Mouse (Mus musculus): ENCODE measurements around the gene Snx14. TPM values are rescaled to one million over a fixed set of nuclear protein-coding genes. Genes with fewer than 3 reads are reported as not detected.
A peak's percentile ranks its signal among the peaks of the same experiment; 100 is the strongest.

The Snx14 gene
- total and polyA plus RNA-seq, 3 experiments = 11.1 to 83.1 (median 16.9) TPM

- Histone ChIP-seq H3K79me2 (ENCODE audit: control insufficient read depth, insufficient read depth, low read length, poor library complexity) (no peaks in the 10 kb centered on the region), H3K9ac (ENCODE audit: control insufficient read depth, low read depth, low read length, poor library complexity, severe bottlenecking) (no peak overlapping the region), H3K36me3 (ENCODE audit: control insufficient read depth in 1 of 2, insufficient read depth in 2 of 2, low read length in 2 of 2) (peaks cover 0 to 7% of the 10 kb centered on the region in 2 experiments; a peak in 3 of 4 replicates), H3K4me1 (ENCODE audit: control insufficient read depth in 1 of 2, insufficient read depth in 2 of 2, low read length in 2 of 2) (peaks cover 3 to 5% of the 10 kb centered on the region in 2 experiments; a peak in 1 of 4 replicates), H3K4me3 (ENCODE audit: control insufficient read depth in 1 of 2, insufficient read depth in 1 of 2, low read depth in 2 of 2, low read length in 2 of 2) (no peak overlapping the region), H3K9me3 (replicated peaks; ENCODE audit: insufficient read depth, low read length) (no peaks in the 10 kb centered on the region), H3K27me3 (ENCODE audit: control insufficient read depth in 1 of 2, insufficient read depth in 2 of 2, low read length in 2 of 2) (no peaks in the 10 kb centered on the region), H3K27ac (ENCODE audit: control insufficient read depth, low read depth, low read length) (no peak overlapping the region)
- DNase-seq (ENCODE audit: low read depth, low spot score) = no peak
- no peak for TF ChIP-seq CHD2 (IDR thresholded peaks at IDR 0.05; ENCODE audit: low read length)
- peak; percentile 52; the same call in 1 of the 2 replicates for TF ChIP-seq MAFK (IDR thresholded peaks at IDR 0.05; ENCODE audit: borderline replicate concordance, low read depth, low read length)
- TF ChIP-seq CHD1 (IDR thresholded peaks at IDR 0.05; ENCODE audit: low read depth, low read length) = no peak
Observed at GRCm38 (mm10) chr9:88409978-88410377, 28.8 kb downstream of the Snx14 start.

- no peaks in the 10 kb centered on the region for H3K9me3 ChIP-seq (replicated peaks; ENCODE audit: insufficient read depth, low read length)
- no peak overlapping the region for H3K9ac ChIP-seq (ENCODE audit: control insufficient read depth, low read depth, low read length, poor library complexity, severe bottlenecking)
- no peak for TF ChIP-seq MXI1 (IDR thresholded peaks at IDR 0.05; ENCODE audit: low read depth, low read length)
- no peak for TF ChIP-seq RCOR1 (IDR thresholded peaks at IDR 0.05; ENCODE audit: low read depth, low read length)
- TF ChIP-seq USF1 (IDR thresholded peaks at IDR 0.05; ENCODE audit: low read depth, low read length) = no peak
- no peak for TF ChIP-seq USF2 (IDR thresholded peaks at IDR 0.05; ENCODE audit: borderline replicate concordance in 1 of 2, insufficient read depth in 1 of 2, low read depth in 1 of 2, low read length in 2 of 2)
- no peak for TF ChIP-seq POLR2A (IDR thresholded peaks at IDR 0.05; ENCODE audit: control insufficient read depth in 1 of 2, insufficient read depth in 1 of 2, low read depth in 1 of 2, low read length in 2 of 2, poor library complexity in 1 of 2)
- no peak for TF ChIP-seq POLR2AphosphoS5 (IDR thresholded peaks at IDR 0.05; ENCODE audit: borderline replicate concordance, low read depth, low read length)
- TF ChIP-seq TCF12 (IDR thresholded peaks at IDR 0.05; ENCODE audit: low read depth, low read length) = no peak
- TF ChIP-seq NRF1 (IDR thresholded peaks at IDR 0.05; ENCODE audit: insufficient read depth, low read depth, low read length, poor library complexity, severe bottlenecking) = no peak
- TF ChIP-seq SIN3A (IDR thresholded peaks at IDR 0.05; ENCODE audit: low read length) = no peak
- no peaks in the 10 kb centered on the region for H3K27me3 ChIP-seq (ENCODE audit: control insufficient read depth in 1 of 2, insufficient read depth in 2 of 2, low read length in 2 of 2)
- no peak for DNase-seq (ENCODE audit: low read depth, low spot score)
- H3K79me2 ChIP-seq (ENCODE audit: control insufficient read depth, insufficient read depth, low read length, poor library complexity) = no peaks in the 10 kb centered on the region
- H3K4me3 ChIP-seq (ENCODE audit: control insufficient read depth in 1 of 2, insufficient read depth in 1 of 2, low read depth in 2 of 2, low read length in 2 of 2) = no peak overlapping the region
- H3K27ac ChIP-seq (ENCODE audit: control insufficient read depth, low read depth, low read length) = no peak overlapping the region
- peaks cover 7 to 8% of the 10 kb centered on the region in 2 experiments for H3K36me3 ChIP-seq (ENCODE audit: control insufficient read depth in 1 of 2, insufficient read depth in 2 of 2, low read length in 2 of 2)
- peaks cover 3 to 5% of the 10 kb centered on the region in 2 experiments; a peak in 1 of 4 replicates for H3K4me1 ChIP-seq (ENCODE audit: control insufficient read depth in 1 of 2, insufficient read depth in 2 of 2, low read length in 2 of 2)
Observed at GRCm38 (mm10) chr9:88404515-88404914, 34.2 kb downstream of the Snx14 start.

DNA sequence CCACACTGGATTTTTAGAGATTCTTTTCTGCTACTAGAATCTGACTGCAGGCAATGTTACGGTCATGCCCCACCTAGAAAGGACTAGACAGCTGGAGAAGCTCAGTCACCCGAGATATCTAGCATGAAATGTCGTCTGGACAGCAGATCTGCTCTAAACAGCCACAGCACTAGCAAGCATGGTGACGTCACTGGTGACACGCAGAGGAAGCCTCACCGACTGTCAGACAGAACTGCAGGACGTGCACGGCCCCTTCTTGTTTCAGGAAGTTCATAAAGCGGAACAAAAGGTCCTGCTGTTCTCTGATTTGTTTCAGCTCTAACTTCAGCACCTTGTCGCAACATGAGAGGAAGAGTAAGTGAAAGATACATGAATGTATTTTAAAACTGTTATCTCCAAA is 34.7 kb downstream of the Snx14 start:
- H3K27me3 ChIP-seq (ENCODE audit: control insufficient read depth in 1 of 2, insufficient read depth in 2 of 2, low read length in 2 of 2) = no peaks in the 10 kb centered on the region
- H3K79me2 ChIP-seq (ENCODE audit: control insufficient read depth, insufficient read depth, low read length, poor library complexity) = no peaks in the 10 kb centered on the region
- H3K27ac ChIP-seq (ENCODE audit: control insufficient read depth, low read depth, low read length) = no peak overlapping the region
- H3K9ac ChIP-seq (ENCODE audit: control insufficient read depth, low read depth, low read length, poor library complexity, severe bottlenecking) = no peak overlapping the region
- peaks cover 3 to 5% of the 10 kb centered on the region in 2 experiments; a peak in 1 of 4 replicates for H3K4me1 ChIP-seq (ENCODE audit: control insufficient read depth in 1 of 2, insufficient read depth in 2 of 2, low read length in 2 of 2)
- peak; percentile 48 for DNase-seq (ENCODE audit: low read depth, low spot score)
- H3K36me3 ChIP-seq (ENCODE audit: control insufficient read depth in 1 of 2, insufficient read depth in 2 of 2, low read length in 2 of 2) = peaks cover 7 to 8% of the 10 kb centered on the region in 2 experiments
- TF ChIP-seq USF1 (IDR thresholded peaks at IDR 0.05; ENCODE audit: low read depth, low read length) = no peak
- no peak for TF ChIP-seq GABPA (IDR thresholded peaks at IDR 0.05; ENCODE audit: low read depth, low read length)
- no peak for TF ChIP-seq SMC3 (IDR thresholded peaks at IDR 0.05; ENCODE audit: low read depth, low read length)
- no peak for TF ChIP-seq NRF1 (IDR thresholded peaks at IDR 0.05; ENCODE audit: insufficient read depth, low read depth, low read length, poor library complexity, severe bottlenecking)
- TF ChIP-seq ZC3H11A (IDR thresholded peaks at IDR 0.05; ENCODE audit: low read depth, low read length) = no peak
- no peak for TF ChIP-seq BHLHE40 (IDR thresholded peaks at IDR 0.05; ENCODE audit: borderline replicate concordance, low read depth, low read length)
- no peak for TF ChIP-seq MAFK (IDR thresholded peaks at IDR 0.05; ENCODE audit: borderline replicate concordance, low read depth, low read length)
- no peak for TF ChIP-seq CHD1 (IDR thresholded peaks at IDR 0.05; ENCODE audit: low read depth, low read length)
- no peak for TF ChIP-seq EP300 (IDR thresholded peaks at IDR 0.05; ENCODE audit: low read depth in 1 of 2, low read length in 2 of 2)
- TF ChIP-seq GATA1 (IDR thresholded peaks at IDR 0.05; ENCODE audit: low read depth, low read length) = no peak
- no peak for TF ChIP-seq SIN3A (IDR thresholded peaks at IDR 0.05; ENCODE audit: low read length)
- no peak for TF ChIP-seq TAL1 (IDR thresholded peaks at IDR 0.05; ENCODE audit: low read length)
- no peak for TF ChIP-seq MEF2A (IDR thresholded peaks at IDR 0.05; ENCODE audit: extremely low read depth, insufficient replicate concordance, low read depth, low read length, poor library complexity, severe bottlenecking)
- TF ChIP-seq MYC (IDR thresholded peaks at IDR 0.05; ENCODE audit: low read depth, low read length) = no peak
- H3K9me3 ChIP-seq (replicated peaks; ENCODE audit: insufficient read depth, low read length) = no peaks in the 10 kb centered on the region
- H3K4me3 ChIP-seq (ENCODE audit: control insufficient read depth in 1 of 2, insufficient read depth in 1 of 2, low read depth in 2 of 2, low read length in 2 of 2) = no peak overlapping the region
